Mouse (Mus musculus): Measurements from ENCODE around the gene Olfr311.

- TF ChIP-seq POLR2A (IDR thresholded peaks at IDR 0.05; ENCODE audit: borderline replicate concordance, low read depth, low read length) (no peak), CTCF (IDR thresholded peaks at IDR 0.05; ENCODE audit: low read depth, low read length) (no peak)
Measured at GRCm38 (mm10) chr11:58846919-58847461, 7.9 kb downstream of the Olfr311 start, which contains the start of gene Gm12258.

Data from bone marrow macrophage, adult 2 months (primary cell).